Mouse (Mus musculus) CD4-positive, CD25-positive, alpha-beta regulatory T cell, adult 4 months (primary cell): ENCODE results near the gene Scp2. TPM values are rescaled to one million over a fixed set of nuclear protein-coding genes. Genes with fewer than 3 reads are reported as not detected.
"Not testable (repeated sequence)": the region's sequence is repeated elsewhere in the genome, so short reads cannot be mapped to it uniquely, and the experiment has no call there.

Experiments used
- ATAC-seq: one replicate; pipeline ENCODE4 v1.8.0; 2017
- polyA plus RNA-seq, 2 experiments: library from polyadenylated mRNA; unstranded; fragments of 100-300 nt; shearing (Covaris generic); gene quantifications; one replicate each; pipeline ENCODE4 v1.2.1; 2017

Scp2 gene
- 100 to 1,000 TPM; 274 to 352 TPM for polyA plus RNA-seq

- no peak for ATAC-seq
Measured at GRCm38 (mm10) chr4:108144880-108145279, at the start of gene Scp2. Scp2 (minus strand) TSS chr4:108144998.

- ATAC-seq = no peak
Measured at GRCm38 (mm10) chr4:108192821-108193323, 48.1 kb upstream of the Scp2 start.

GRCm38 (mm10) chr4:108182278-108182677 lies 37.5 kb upstream of the Scp2 start:
- ATAC-seq = no peak

GRCm38 (mm10) chr4:108168056-108168455 lies 23.3 kb upstream of the Scp2 start:
- no peak for ATAC-seq

- no peak for ATAC-seq
Measured at GRCm38 (mm10) chr4:108166874-108167273, 22.1 kb upstream of the Scp2 start.

GRCm38 (mm10) chr4:108165152-108165895 lies 20.5 kb upstream of the Scp2 start, which contains the start of gene Echdc2:
Echdc2 (plus strand) TSS chr4:108165437.
- no peak for ATAC-seq

GRCm38 (mm10) chr4:108163291-108163690 lies 18.5 kb upstream of the Scp2 start:
- no peak for ATAC-seq

- no peak for ATAC-seq
Measured at GRCm38 (mm10) chr4:108161936-108162335, 17.1 kb upstream of the Scp2 start.

GRCm38 (mm10) chr4:108155141-108155540 lies 10.3 kb upstream of the Scp2 start:
- ATAC-seq = not testable (repeated sequence)

GRCm38 (mm10) chr4:108145554-108145953 lies 756 bp upstream of the Scp2 start:
- not testable (repeated sequence) for ATAC-seq

GRCm38 (mm10) chr4:108143778-108144177 lies 1.0 kb downstream of the Scp2 start:
- no peak for ATAC-seq

- not testable (repeated sequence) for ATAC-seq
Measured at GRCm38 (mm10) chr4:108143178-108143577, 1.6 kb downstream of the Scp2 start.

GRCm38 (mm10) chr4:108136938-108137337 lies 7.9 kb downstream of the Scp2 start:
- no peak for ATAC-seq

GRCm38 (mm10) chr4:108130452-108130851 lies 14.3 kb downstream of the Scp2 start:
- no peak for ATAC-seq

GRCm38 (mm10) chr4:108128339-108128738 lies 16.5 kb downstream of the Scp2 start:
- ATAC-seq = no peak

- ATAC-seq = no peak
Measured at GRCm38 (mm10) chr4:108127516-108127915, 17.3 kb downstream of the Scp2 start.

GRCm38 (mm10) chr4:108126260-108126659 lies 18.5 kb downstream of the Scp2 start:
- ATAC-seq = no peak

GRCm38 (mm10) chr4:108124104-108124503 lies 20.7 kb downstream of the Scp2 start:
- ATAC-seq = no peak

GRCm38 (mm10) chr4:108117924-108118876 lies 26.6 kb downstream of the Scp2 start:
- peak; percentile 90 for ATAC-seq

GRCm38 (mm10) chr4:108117488-108117887 lies 27.3 kb downstream of the Scp2 start:
- no peak for ATAC-seq

GRCm38 (mm10) chr4:108116466-108116865 lies 28.3 kb downstream of the Scp2 start:
- ATAC-seq = no peak

- no peak for ATAC-seq
Measured at GRCm38 (mm10) chr4:108110706-108111105, 34.1 kb downstream of the Scp2 start.

GRCm38 (mm10) chr4:108109728-108110127 lies 35.1 kb downstream of the Scp2 start:
- ATAC-seq = no peak
